Mouse (Mus musculus) liver, embryonic 14.5 days (tissue): ENCODE measurements at regions not wholly inside any gene's neighbourhood (a gene's known extent, or its start where the extent isn't known, plus 50 kb on each side); places are given as distances from the start of the nearest gene placed in this dataset.

Source experiments
- CTCF ChIP-seq: IDR thresholded peaks from 2 replicates; pipeline ENCODE4 v1.5.1; 2016; ENCODE audit warnings: antibody characterized with exemption, low read depth, control low read depth
- EP300 ChIP-seq: IDR thresholded peaks from 2 replicates; pipeline ENCODE4 v1.6.1; 2016; ENCODE audit warnings: antibody characterized with exemption, low read depth

- no peak for TF ChIP-seq CTCF
- no peak for TF ChIP-seq EP300
These were observed 145.3 kb downstream of the Gm26897 start for GRCm38 (mm10) chr5:111879044-111879443.
